Mouse (Mus musculus) megakaryocyte, embryonic 14.5 days (primary cell): ENCODE data around the gene Otud5.

Experiments used
- FLI1 ChIP-seq: IDR thresholded peaks from 2 replicates; pipeline ENCODE4 v1.6.1; 2012; ENCODE audit warnings: low read length, inconsistent platforms, mixed read lengths
- GATA1 ChIP-seq: IDR thresholded peaks from 3 replicates; pipeline ENCODE4 v1.6.1; 2012; ENCODE audit warnings: mixed read lengths, low read length, inconsistent platforms, borderline replicate concordance

GRCm38 (mm10) chrX:7864551-7864950 is 23.4 kb downstream of the Otud5 start:
- TF ChIP-seq FLI1 (no peak), GATA1 (no peak)
